Comparison of ENCODE assay signal across 12 mouse cellular contexts in genomic region chr3:65722897-65723296, GRCm38 (mm10).
"Had no signal": no experiment of that assay in that cellular context is flagged by ENCODE, and none has a peak within 500 bp of the region (broad histone marks: within the 10 kb centered on the region; RNA-seq: fewer than 3 reads in every experiment).

No protein-coding gene starts in this region.

- H3K4me1 ChIP-seq: limb, embryonic 10.5 days; liver, embryonic 15.5 days; midbrain, embryonic 13.5 days had no signal

- H3K9me3 ChIP-seq: limb, embryonic 10.5 days; liver, embryonic 15.5 days; midbrain, embryonic 13.5 days had no signal

- H3K9ac ChIP-seq: liver, embryonic 15.5 days; midbrain, embryonic 13.5 days had no signal

- H3K36me3 ChIP-seq: limb, embryonic 10.5 days; liver, embryonic 15.5 days; midbrain, embryonic 13.5 days had no signal

- H3K27me3 ChIP-seq: liver, embryonic 15.5 days; midbrain, embryonic 13.5 days had no signal

- H3K4me2 ChIP-seq: liver, embryonic 11.5 days; liver, embryonic 15.5 days; midbrain, embryonic 13.5 days had no signal

- ATAC-seq: hindbrain, embryonic 16.5 days; inflammation-experienced regulatory T-cells, adult 6 months; lung, postnatal 0 days; midbrain, embryonic 13.5 days had no signal

- H3K4me3 ChIP-seq: left cerebral cortex, adult 2 months; limb, embryonic 10.5 days; liver, embryonic 15.5 days; midbrain, embryonic 13.5 days had no signal

- H3K27ac ChIP-seq: left cerebral cortex, adult 2 months; limb, embryonic 10.5 days; liver, embryonic 15.5 days; midbrain, embryonic 13.5 days; stomach, postnatal 0 days had no signal

- DNase-seq: lung, adult 2 months; lung, postnatal 36 days; right cerebral cortex, postnatal 14 days had no signal
